Mouse (Mus musculus) stomach, embryonic 14.5 days (tissue): ENCODE results near the gene Tmem147. TPM values are rescaled to one million over a fixed set of nuclear protein-coding genes. Genes with fewer than 3 reads are reported as not detected.
A peak's percentile ranks its signal among the peaks of the same experiment; 100 is the strongest.
"Not testable (repeated sequence)": the region's sequence is repeated elsewhere in the genome, so short reads cannot be mapped to it uniquely, and the experiment has no call there.

ENCODE experiments used
- ATAC-seq: fragments of 200-750 bp; cut with Nextera tagmentation; 2 replicates; pipeline ENCODE4 v1.8.0; 2017; ENCODE audit warnings: low read depth, moderate TSS enrichment; ENCODE audit not compliant: insufficient number of reproducible peaks, insufficient read depth, low FRiP score
- H3K27ac ChIP-seq: fragments of 300-500 bp; sonication (generic); 2 replicates; pipeline ENCODE4 v1.5.1; 2014; ENCODE audit warnings: mild to moderate bottlenecking, low read length, moderate library complexity, mixed read lengths
- H3K27me3 ChIP-seq: fragments of 300-500 bp; sonication (generic); 2 replicates; pipeline ENCODE4 v1.6.1; 2014; ENCODE audit warnings: low read length, control low read depth, mixed read lengths; ENCODE audit not compliant: control insufficient read depth, insufficient read depth
- H3K36me3 ChIP-seq: fragments of 300-500 bp; sonication (generic); 2 replicates; pipeline ENCODE4 v1.6.1; 2014; ENCODE audit warnings: mild to moderate bottlenecking, control low read depth, low read length, moderate library complexity, mixed read lengths; ENCODE audit not compliant: control insufficient read depth, insufficient read depth
- H3K4me1 ChIP-seq: fragments of 300-500 bp; sonication (generic); 2 replicates; pipeline ENCODE4 v1.6.1; 2014; ENCODE audit warnings: low read length, control low read depth, mixed read lengths; ENCODE audit not compliant: control insufficient read depth, insufficient read depth
- H3K4me2 ChIP-seq: fragments of 300-500 bp; sonication (generic); replicated peaks from 2 replicates; pipeline ENCODE4 v1.6.1; 2014; ENCODE audit warnings: low read depth, low read length, control low read depth
- H3K4me3 ChIP-seq: fragments of 300-500 bp; sonication (generic); 2 replicates; pipeline ENCODE4 v1.5.1; 2014; ENCODE audit warnings: low read depth, low read length, control low read depth
- H3K9ac ChIP-seq: fragments of 300-500 bp; sonication (generic); replicated peaks from 2 replicates; pipeline ENCODE4 v1.6.1; 2014; ENCODE audit warnings: low read depth, mild to moderate bottlenecking, control low read depth, low read length, moderate library complexity, mixed read lengths
- H3K9me3 ChIP-seq: fragments of 300-500 bp; sonication (generic); 2 replicates; pipeline ENCODE4 v1.6.1; 2016; ENCODE audit warnings: low read depth, low read length, control low read depth; ENCODE audit not compliant: control insufficient read depth
- WGBS: fragments of 180-500 bp; shearing (Covaris S2); extraction: QIAGEN DNeasy Blood & Tissue Kit; methylation state at CpG from one replicate; pipeline ENCODE4 v1.1.7; 2014; 5-methylcytosine and 5-hydroxymethylcytosine counted together
- polyA plus RNA-seq: library from polyadenylated mRNA; unstranded; fragments of >200 nt; fragmentation: Nextera tagmentation; extraction: Ambion mirVana; gene quantifications from 2 replicates; pipeline ENCODE4 v1.2.1, GENCODE M21; 2014

The Tmem147 gene
- polyA plus RNA-seq, 1 experiment from 2014 or later = 210 TPM

DNA sequence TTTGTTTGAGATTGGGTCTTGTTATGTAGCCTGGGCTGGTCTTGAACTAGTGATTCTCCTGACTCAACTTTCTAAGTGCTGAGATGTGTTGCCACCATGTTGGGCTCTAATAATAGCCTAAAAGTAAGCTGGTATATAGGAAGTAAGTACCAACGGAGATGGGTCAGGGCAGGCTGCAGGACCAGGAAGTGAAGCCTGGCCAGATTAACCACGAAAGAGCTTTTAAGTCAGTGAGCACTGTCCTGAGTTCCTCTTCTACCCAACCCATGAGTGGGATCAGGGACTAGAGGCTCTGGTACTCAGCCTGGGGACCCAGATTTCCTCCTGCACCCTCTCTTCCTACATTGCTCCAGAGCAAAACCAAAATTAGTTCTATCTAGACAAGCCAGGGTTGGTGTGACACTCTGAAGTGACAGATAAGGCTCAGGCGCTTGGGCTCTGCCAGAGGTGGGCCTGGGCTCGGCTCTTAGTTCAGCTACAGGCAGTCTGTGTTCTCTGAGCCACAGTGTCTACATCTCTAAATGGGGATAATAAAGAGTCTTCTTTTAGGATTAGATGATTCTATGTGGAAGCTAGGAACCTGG is 32.5 kb upstream of the Tmem147 start:
- no peaks in the 10 kb centered on the region for H3K4me1 ChIP-seq
- WGBS = 76% methylated on average over 4 of the region's 4 CpGs
- no peaks in the 10 kb centered on the region for H3K27me3 ChIP-seq
- no peaks in the 10 kb centered on the region for H3K9me3 ChIP-seq
- H3K4me3 ChIP-seq = no peak overlapping the region
- H3K9ac ChIP-seq = no peak overlapping the region
- H3K27ac ChIP-seq = no peak overlapping the region
- H3K4me2 ChIP-seq = no peak overlapping the region
- no peaks in the 10 kb centered on the region for H3K36me3 ChIP-seq
- no peak for ATAC-seq

DNA sequence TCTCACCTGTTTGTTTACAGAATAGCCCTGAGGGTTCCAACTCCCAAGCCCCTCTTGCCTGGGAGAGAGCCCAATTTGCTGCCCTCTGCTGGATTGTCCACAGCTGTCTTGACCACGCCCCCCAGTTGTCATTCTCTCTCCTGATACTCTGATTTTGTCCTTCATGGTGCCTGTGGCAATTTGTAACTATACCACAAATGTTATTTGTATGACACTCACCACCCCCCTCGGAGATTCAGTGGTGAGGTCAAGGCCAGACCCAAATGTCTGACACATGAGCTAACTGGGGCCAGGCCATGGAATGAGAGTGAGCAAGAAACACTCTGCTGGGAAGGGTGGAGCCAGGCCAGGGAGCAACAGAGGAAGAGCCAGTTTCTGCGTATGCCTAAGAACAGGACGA is 29.5 kb upstream of the Tmem147 start:
- ATAC-seq = peak; percentile 39; the same call in 1 of the 2 replicates
- H3K4me2 ChIP-seq = no peak overlapping the region
- no peak overlapping the region for H3K4me3 ChIP-seq
- H3K27me3 ChIP-seq = no peaks in the 10 kb centered on the region
- no peak overlapping the region for H3K27ac ChIP-seq
- WGBS = 20% methylated on average over 4 of the region's 4 CpGs
- H3K9me3 ChIP-seq = 0 out of 2 replicates have a peak, but pooled peaks cover 5% of the 10 kb centered on the region
- no peaks in the 10 kb centered on the region for H3K36me3 ChIP-seq
- no peaks in the 10 kb centered on the region for H3K4me1 ChIP-seq
- H3K9ac ChIP-seq = no peak overlapping the region

DNA sequence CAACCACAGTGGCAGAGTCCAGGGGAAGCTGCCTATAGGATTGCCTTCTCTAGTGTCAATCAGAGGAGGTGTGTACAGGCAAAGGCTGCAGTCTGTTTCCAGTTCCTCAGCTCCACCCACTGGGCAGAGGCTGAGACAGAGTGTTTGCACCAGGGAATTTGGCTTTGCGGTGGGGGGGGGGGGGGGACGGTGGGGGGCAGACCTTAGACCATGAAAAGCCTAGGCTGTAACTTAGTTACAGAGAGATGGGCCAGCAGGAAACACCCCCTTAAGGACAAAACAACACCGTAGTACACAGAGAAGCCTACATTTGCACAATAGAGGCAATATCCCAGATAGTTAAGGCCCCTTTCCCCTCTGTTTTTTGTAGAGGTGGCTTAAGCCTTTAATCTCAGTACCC is 27.7 kb upstream of the Tmem147 start:
- 75% methylated on average over 3 of the region's 3 CpGs for WGBS
- H3K9me3 ChIP-seq = 0 out of 2 replicates have a peak, but pooled peaks cover 5% of the 10 kb centered on the region
- no peak overlapping the region for H3K4me2 ChIP-seq
- no peak overlapping the region for H3K4me3 ChIP-seq
- H3K9ac ChIP-seq = no peak overlapping the region
- H3K27me3 ChIP-seq = no peaks in the 10 kb centered on the region
- H3K27ac ChIP-seq = no peak overlapping the region
- no peaks in the 10 kb centered on the region for H3K36me3 ChIP-seq
- no peak for ATAC-seq
- no peaks in the 10 kb centered on the region for H3K4me1 ChIP-seq

DNA sequence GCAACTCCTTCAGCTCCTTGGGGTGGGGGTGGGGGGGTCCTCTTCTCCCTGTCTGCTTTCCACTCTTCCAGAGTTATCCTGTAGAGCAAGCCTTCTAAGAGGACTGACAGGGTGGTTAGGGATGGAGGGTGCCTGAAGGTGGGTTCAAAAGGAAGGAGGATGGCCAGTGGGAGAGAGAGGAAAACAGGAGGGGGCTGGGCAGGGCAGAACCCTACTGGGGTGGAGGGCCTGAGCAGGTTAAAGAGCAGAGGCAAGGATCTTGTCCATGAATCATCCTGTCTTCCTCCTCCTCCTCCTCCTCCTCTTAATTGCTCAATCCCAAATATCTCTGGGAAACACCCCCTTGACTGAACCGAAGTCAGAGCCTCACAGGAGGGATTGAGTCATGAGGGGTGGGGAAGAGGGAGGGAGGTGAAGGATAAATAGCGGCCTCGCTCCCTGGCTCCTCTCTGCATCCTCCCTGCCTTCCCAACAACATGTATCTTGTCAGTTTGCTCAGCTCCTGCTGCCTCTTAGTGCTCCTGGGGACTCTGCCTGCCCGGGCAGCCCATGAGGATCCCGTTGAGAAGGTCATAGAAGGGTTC is 21.8 kb upstream of the Tmem147 start, which contains the start of gene Sbsn:
Sbsn (plus strand) TSS at position 386 of the 584 bp plus-strand sequence.
- no peak for ATAC-seq
- 0 out of 2 replicates have a peak, but pooled peaks cover 5% of the 10 kb centered on the region for H3K9me3 ChIP-seq
- no peaks in the 10 kb centered on the region for H3K27me3 ChIP-seq
- 36% methylated on average over 5 of the region's 5 CpGs for WGBS
- H3K36me3 ChIP-seq = no peaks in the 10 kb centered on the region
- H3K4me2 ChIP-seq = no peak within 1 kb of the TSS
- no peak within 1 kb of the TSS for H3K27ac ChIP-seq
- no peak within 1 kb of the TSS for H3K4me3 ChIP-seq
- no peaks in the 10 kb centered on the region for H3K4me1 ChIP-seq
- H3K9ac ChIP-seq = no peak within 1 kb of the TSS

DNA sequence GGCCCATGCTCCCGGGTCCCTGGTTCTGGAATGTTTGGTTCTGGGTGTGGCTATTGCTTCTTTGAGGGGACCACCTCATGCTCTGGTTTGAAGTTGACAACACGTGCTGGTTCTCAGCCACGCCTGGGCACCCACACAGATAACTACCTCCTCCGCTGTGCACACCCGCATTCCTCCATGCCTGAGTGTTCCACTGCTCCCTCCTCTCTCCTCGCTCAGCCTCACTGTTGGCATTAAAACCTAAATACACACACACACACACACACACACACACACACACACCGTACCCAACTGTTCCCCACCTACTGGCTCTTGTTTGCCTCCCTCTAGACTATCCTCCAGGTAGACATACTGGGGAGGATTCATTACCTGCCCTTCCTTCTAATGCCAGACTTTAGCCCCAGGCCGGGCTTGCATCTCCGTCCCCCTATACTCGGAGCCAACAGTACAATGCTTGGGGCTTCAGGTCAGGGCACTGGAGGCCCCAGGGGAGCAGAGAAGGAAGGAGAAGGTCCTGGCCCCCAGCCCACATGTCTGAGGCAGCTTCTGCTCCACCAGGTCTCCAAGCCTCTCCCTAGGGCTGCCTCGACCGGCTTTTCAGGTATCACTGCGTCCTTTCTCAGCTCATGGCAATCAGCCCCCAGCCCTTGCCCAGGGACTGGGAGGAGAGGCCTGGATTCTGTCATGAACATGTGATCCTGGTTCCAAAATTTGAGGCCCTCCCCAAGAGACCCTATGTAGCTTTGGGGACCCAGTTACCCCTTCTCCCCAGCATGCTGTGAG is 20.7 kb upstream of the Tmem147 start:
- H3K9me3 ChIP-seq = 0 out of 2 replicates have a peak, but pooled peaks cover 3% of the 10 kb centered on the region
- WGBS = 73% methylated on average over 13 of the region's 13 CpGs

DNA sequence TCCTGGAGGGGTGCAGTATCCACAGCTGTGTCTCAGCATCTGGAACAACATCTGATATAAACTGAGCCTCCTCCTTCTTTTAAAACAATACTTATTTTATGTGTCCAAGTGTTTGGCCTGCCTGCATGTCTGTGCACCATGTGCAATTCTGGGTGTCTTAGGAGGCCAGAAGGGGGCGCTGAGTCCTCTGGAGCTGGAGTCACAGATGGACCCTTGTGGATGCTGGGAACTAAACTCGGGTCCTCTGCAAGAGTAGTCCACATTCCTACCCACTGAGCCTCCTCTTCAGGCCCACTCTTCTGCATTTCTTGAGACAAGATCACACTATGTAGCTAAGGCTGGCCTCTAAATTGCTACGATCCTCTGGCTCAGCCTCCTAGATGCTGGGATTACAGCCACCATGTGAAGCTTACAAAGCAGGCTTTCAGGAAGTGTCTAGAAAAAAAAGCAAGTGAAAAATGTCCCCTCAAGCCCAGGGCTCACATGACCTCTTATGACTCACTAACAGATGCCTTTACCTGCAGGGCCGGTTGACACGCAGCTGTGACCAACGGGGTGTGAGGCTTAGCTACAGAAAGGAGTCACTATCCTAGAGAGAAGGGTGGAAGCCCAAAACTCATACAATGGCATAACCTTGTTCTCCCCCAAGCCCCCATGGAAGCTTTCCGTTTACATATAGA is 18.3 kb upstream of the Tmem147 start:
- Histone ChIP-seq H3K4me1 (no peaks in the 10 kb centered on the region), H3K27ac (no peak overlapping the region), H3K27me3 (no peaks in the 10 kb centered on the region), H3K36me3 (no peaks in the 10 kb centered on the region), H3K9ac (no peak overlapping the region), H3K4me3 (no peak overlapping the region), H3K4me2 (no peak overlapping the region), H3K9me3 (no peaks in the 10 kb centered on the region)
- no peak for ATAC-seq
- WGBS = 82% methylated on average over 7 of the region's 7 CpGs

More for the DNA sequence above, 20.7 kb upstream of the Tmem147 start:
- no peaks in the 10 kb centered on the region for H3K27me3 ChIP-seq
- H3K9ac ChIP-seq = no peak overlapping the region
- H3K27ac ChIP-seq = no peak overlapping the region
- peak; percentile 40; the same call in 1 of the 2 replicates for ATAC-seq
- no peak overlapping the region for H3K4me3 ChIP-seq
- H3K4me1 ChIP-seq = no peaks in the 10 kb centered on the region
- no peak overlapping the region for H3K4me2 ChIP-seq
- H3K36me3 ChIP-seq = no peaks in the 10 kb centered on the region

DNA sequence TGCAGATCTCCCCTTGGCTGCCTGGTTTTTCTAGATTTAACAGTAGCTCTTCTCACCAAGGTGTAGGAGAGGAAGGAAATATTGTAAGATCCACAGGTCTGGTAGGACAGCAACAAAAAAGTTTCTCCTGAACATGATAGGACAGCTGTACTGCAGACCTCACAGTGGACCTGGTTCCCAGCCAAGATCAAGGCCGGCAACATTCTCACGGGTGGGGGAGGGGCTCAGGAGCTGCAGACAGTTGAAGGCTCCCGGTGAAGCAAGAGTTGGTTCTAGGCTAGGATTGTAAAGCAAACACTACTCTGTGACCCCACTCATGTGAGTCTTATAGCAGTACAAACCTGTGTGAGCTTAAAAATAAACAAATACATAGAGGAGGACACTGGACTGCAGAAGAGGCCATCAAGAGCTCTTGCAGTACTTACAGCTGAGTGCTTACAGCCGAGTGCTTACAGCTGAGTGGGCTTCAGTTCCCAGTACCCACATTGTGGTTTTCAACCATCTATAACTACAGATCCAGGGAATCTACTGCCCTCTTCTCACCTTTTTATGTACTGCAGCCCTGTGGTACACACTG is 14.8 kb upstream of the Tmem147 start:
- Histone ChIP-seq H3K9ac (no peak overlapping the region), H3K27ac (no peak overlapping the region), H3K27me3 (no peaks in the 10 kb centered on the region), H3K4me3 (no peak overlapping the region), H3K36me3 (no peaks in the 10 kb centered on the region), H3K4me1 (no peaks in the 10 kb centered on the region), H3K4me2 (no peak overlapping the region), H3K9me3 (no peaks in the 10 kb centered on the region)
- WGBS = 35% methylated on average over 4 of the region's 4 CpGs
- ATAC-seq = no peak

DNA sequence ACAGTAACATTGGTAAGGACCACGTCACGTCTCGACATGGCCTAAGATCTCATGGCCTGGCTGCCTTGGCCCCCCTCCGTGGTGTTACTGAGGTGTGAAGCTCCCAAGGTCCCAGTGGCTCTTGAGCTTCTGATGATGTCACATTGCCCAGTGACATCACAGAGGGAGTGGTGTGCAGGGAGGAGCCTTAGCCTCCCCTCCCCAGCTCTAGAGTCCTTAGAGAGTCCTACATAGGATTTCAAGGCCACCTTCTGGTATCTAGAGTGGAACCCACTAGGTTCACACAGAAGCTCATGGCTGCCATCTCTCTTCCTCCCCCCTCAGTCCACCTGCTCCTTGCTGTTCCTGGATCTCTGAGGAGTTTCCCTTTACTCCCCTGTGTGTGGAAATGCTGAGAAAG is 14.3 kb upstream of the Tmem147 start, which contains the start of gene Gapdhs:
Gapdhs (minus strand) TSS at position 65 of the 400 bp plus-strand sequence.
- H3K36me3 ChIP-seq = not testable (repeated sequence)

More for the DNA sequence above, 14.3 kb upstream of the Tmem147 start, which contains the start of gene Gapdhs:
- not testable (repeated sequence) for H3K4me3 ChIP-seq, H3K9me3 ChIP-seq, H3K4me2 ChIP-seq, H3K27ac ChIP-seq, H3K4me1 ChIP-seq, H3K9ac ChIP-seq, H3K27me3 ChIP-seq, ATAC-seq
- 89% methylated on average over 3 of the region's 4 CpGs for WGBS
